In genomic region chr4:22017656-22018379, GRCm38 (mm10) we compare ENCODE assay signal across 9 mouse cellular contexts.
A peak's percentile ranks its signal among the peaks of the same experiment; 100 is the strongest.
DNase-seq lines count a peak whose midpoint lies in the region; ATAC-seq and TF ChIP-seq lines count a peak whose summit lies in the region.
"Had no signal": no experiment of that assay in that cellular context is flagged by ENCODE, and none has a peak within 500 bp of the region (broad histone marks: within the 10 kb centered on the region; RNA-seq: fewer than 3 reads in every experiment).

No protein-coding gene starts in this region.

- H3K9me3 ChIP-seq in heart, postnatal 0 days (replicated peaks; ENCODE audit: control insufficient read depth, low read length): no peaks in the 10 kb centered on the region
- H3K9me3 ChIP-seq: G1E had no signal

- no peaks in the 10 kb centered on the region for H3K36me3 ChIP-seq in heart, postnatal 0 days (replicated peaks; ENCODE audit: control insufficient read depth, insufficient read depth, low read length)
- H3K36me3 ChIP-seq: G1E had no signal

- H3K9ac ChIP-seq in heart, postnatal 0 days (replicated peaks; ENCODE audit: low read depth, low read length): no peak overlapping the region

- peak; percentile 16 for DNase-seq in gastrocnemius, adult 18-20 months (ENCODE audit: low spot score)
- DNase-seq in gastrocnemius, postnatal 25 days: no peak
- DNase-seq in NIH3T3 (ENCODE audit: low read depth): peak; percentile 78
- DNase-seq in embryo, embryonic 11 days: peak; percentile 83
- DNase-seq in heart, postnatal 0 days (ENCODE audit: low spot score): peak; percentile 10
- DNase-seq in layer of hippocampus, adult 2 months (ENCODE audit: low spot score in 2 of 2): peak; percentile 75
- DNase-seq in skeletal muscle tissue, adult 2 months (ENCODE audit: low read depth, low spot score): peak; percentile 17

- no peak overlapping the region for H3K27ac ChIP-seq in heart, postnatal 0 days (ENCODE audit: low read depth)
- H3K27ac ChIP-seq in layer of hippocampus, adult 2 months: no peak overlapping the region

- no peaks in the 10 kb centered on the region for H3K4me1 ChIP-seq in heart, postnatal 0 days (ENCODE audit: control insufficient read depth, insufficient read depth)

- H3K4me3 ChIP-seq in heart, postnatal 0 days (ENCODE audit: low read depth, low read length): no peak overlapping the region
- H3K4me3 ChIP-seq in layer of hippocampus, adult 2 months: no peak overlapping the region

- H3K27me3 ChIP-seq in heart, postnatal 0 days (ENCODE audit: control insufficient read depth, insufficient read depth, low read length): no peaks in the 10 kb centered on the region

- 0 out of 2 replicates have a peak overlapping the region, but pooled peaks have one; percentile 7 for H3K4me2 ChIP-seq in heart, postnatal 0 days (ENCODE audit: low read depth, low read length)

- ATAC-seq in heart, postnatal 0 days (ENCODE audit: insufficient read depth, low read depth): no peak
- ATAC-seq in megakaryocyte progenitor cell, adult 5-6 weeks (replicated peaks; ENCODE audit: poor library complexity): peak; percentile 54; the same call in 1 of the 2 replicates

- peak; percentile 78 for TF ChIP-seq CTCF in heart, postnatal 0 days (IDR thresholded peaks at IDR 0.05; ENCODE audit: low read depth)
- peak; percentile 93 for TF ChIP-seq CTCF in layer of hippocampus, adult 2 months (conservative IDR thresholded peaks at IDR 0.05)

- 7% methylated on average over 9 of the region's 9 CpGs for WGBS in heart, postnatal 0 days

- no peak for TF ChIP-seq EP300 in heart, postnatal 0 days (IDR thresholded peaks at IDR 0.05; ENCODE audit: low read depth)
